17 mouse cellular contexts compared by ENCODE assay signal in genomic region chr2:158519071-158519470, GRCm38 (mm10). TPM values are rescaled to one million over a fixed set of nuclear protein-coding genes. Genes with fewer than 3 reads are reported as not detected.
"Had no signal": no experiment of that assay in that cellular context is flagged by ENCODE, and none has a peak within 500 bp of the region (broad histone marks: within the 10 kb centered on the region; RNA-seq: fewer than 3 reads in every experiment).

No protein-coding gene starts in this region.

- ATAC-seq: liver, embryonic 12.5 days; midbrain, embryonic 15.5 days had no signal

- H3K27me3 ChIP-seq: kidney, embryonic 15.5 days; liver, embryonic 12.5 days; midbrain, embryonic 15.5 days; neural tube, embryonic 12.5 days; stomach, embryonic 15.5 days had no signal

- H3K4me1 ChIP-seq: limb, embryonic 10.5 days; liver, embryonic 12.5 days; megakaryocyte, embryonic 14.5 days; midbrain, embryonic 15.5 days; neural tube, embryonic 12.5 days; stomach, embryonic 15.5 days had no signal

- H3K27ac ChIP-seq: kidney, embryonic 15.5 days; left cerebral cortex, adult 2 months; limb, embryonic 10.5 days; liver, embryonic 12.5 days; macrophage; midbrain, embryonic 15.5 days; neural tube, embryonic 12.5 days; stomach, embryonic 15.5 days had no signal

- H3K9ac ChIP-seq: kidney, embryonic 15.5 days; liver, embryonic 12.5 days; midbrain, embryonic 15.5 days; neural tube, embryonic 12.5 days; stomach, embryonic 15.5 days had no signal

- DNase-seq: kidney, adult 2 months; kidney, postnatal 14 days; retina, postnatal 1 day; thymus, postnatal 36 days had no signal

- H3K4me2 ChIP-seq: kidney, embryonic 15.5 days; liver, embryonic 12.5 days; midbrain, embryonic 11.5 days; midbrain, embryonic 15.5 days; neural tube, embryonic 12.5 days; stomach, embryonic 15.5 days had no signal

- H3K4me3 ChIP-seq: kidney, embryonic 15.5 days; left cerebral cortex, adult 2 months; limb, embryonic 10.5 days; liver, embryonic 12.5 days; megakaryocyte, embryonic 14.5 days; midbrain, embryonic 15.5 days; neural tube, embryonic 12.5 days; stomach, embryonic 15.5 days had no signal

- H3K9me3 ChIP-seq: kidney, embryonic 15.5 days; limb, embryonic 10.5 days; liver, embryonic 12.5 days; midbrain, embryonic 15.5 days; neural tube, embryonic 12.5 days; stomach, embryonic 15.5 days had no signal

- H3K36me3 ChIP-seq: kidney, embryonic 15.5 days; limb, embryonic 10.5 days; liver, embryonic 12.5 days; midbrain, embryonic 15.5 days; neural tube, embryonic 12.5 days; stomach, embryonic 15.5 days had no signal

RNA-seq across cellular contexts. Expression of gene Arhgap40, which starts 6.5 kb away (rescaled TPM):
- polyA plus RNA-seq: limb, embryonic 10.5 days; liver, embryonic 12.5 days; liver, embryonic 16.5 days; macrophage; spleen, adult 2 months; thymus, postnatal 0 days had no signal

RNA-seq across cellular contexts. Expression of gene Adig, which starts 16.7 kb away (rescaled TPM):
- polyA plus RNA-seq: kidney, embryonic 15.5 days; limb, embryonic 10.5 days; liver, embryonic 12.5 days; liver, embryonic 16.5 days; macrophage; midbrain, embryonic 11.5 days; midbrain, embryonic 15.5 days; neural tube, embryonic 12.5 days had no signal
